Mouse (Mus musculus) retina, postnatal 7 days (tissue): ENCODE measurements around the gene Sult2a2.
"Not testable (repeated sequence)": the region's sequence is repeated elsewhere in the genome, so short reads cannot be mapped to it uniquely, and the experiment has no call there.

Experiments used
- DNase-seq: peaks from one replicate; pipeline ENCODE4 v3.0.0-alpha.2; 2012; ENCODE audit warnings: low read depth, low spot score

Gene Sult2a2

DNA sequence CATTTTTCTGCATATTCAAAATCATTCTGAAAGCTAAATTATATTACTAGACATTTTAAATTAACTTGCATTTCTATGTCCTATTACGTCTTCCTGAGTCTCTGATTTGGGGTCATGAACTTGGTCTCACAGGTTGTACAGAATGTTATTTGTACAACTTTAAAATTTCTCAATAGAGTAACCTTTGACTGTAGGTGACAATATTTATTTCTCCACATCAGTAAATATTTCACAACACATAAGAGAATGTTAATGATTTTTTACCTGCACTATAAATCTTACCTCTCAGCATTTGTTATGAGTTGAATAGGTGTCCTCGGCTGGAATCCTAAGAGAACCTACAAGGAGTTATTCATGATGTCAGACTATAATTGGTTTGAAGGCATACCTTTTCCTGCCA is at the start of gene Sult2a2:
Gene Sult2a2, plus strand, starts transcription at position 301 of the 400 bp plus-strand sequence.
- not testable (repeated sequence) for DNase-seq

DNA sequence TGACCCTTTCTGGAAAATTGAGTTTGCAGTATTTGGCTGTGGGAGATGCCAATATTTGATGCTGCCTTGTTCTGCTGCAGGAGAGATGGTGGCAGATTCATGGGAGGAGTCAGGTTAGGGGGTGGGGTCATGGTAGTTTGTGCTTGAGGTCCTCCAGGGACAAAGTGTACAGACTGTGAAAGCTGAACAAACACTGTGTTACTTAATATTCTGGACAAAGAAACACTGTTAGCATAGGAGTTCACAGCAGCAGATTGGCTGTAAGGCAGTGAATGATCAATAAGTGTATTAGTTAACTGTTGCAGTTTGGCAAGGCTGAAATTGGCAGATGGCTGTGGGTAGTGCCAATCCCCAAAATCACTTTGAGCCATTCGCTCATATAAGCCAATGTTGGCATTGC is 80.6 kb downstream of the Sult2a2 start:
- DNase-seq: no peak
